Mouse (Mus musculus) liver, postnatal 0 days (tissue): Measurements from ENCODE around the gene Ntrk1.

Experiments used
- CTCF ChIP-seq: sonication (generic); IDR thresholded peaks from 2 replicates; pipeline ENCODE4 v1.5.1; 2016; ENCODE audit warnings: antibody characterized with exemption, low read depth
- EP300 ChIP-seq: IDR thresholded peaks from 2 replicates; pipeline ENCODE4 v1.6.1; 2016; ENCODE audit warnings: antibody characterized with exemption, low read depth, mild to moderate bottlenecking

GRCm38 (mm10) chr3:87735335-87735734, 59.6 kb downstream of the Ntrk1 start:
- TF ChIP-seq CTCF (no peak), EP300 (no peak)
